Mouse (Mus musculus): ENCODE data around the gene Rps8. TPM values are rescaled to one million over a fixed set of nuclear protein-coding genes. Genes with fewer than 3 reads are reported as not detected.
"Not testable (repeated sequence)": the region's sequence is repeated elsewhere in the genome, so short reads cannot be mapped to it uniquely, and the experiment has no call there.

The Rps8 gene
- 100 to 1,000 TPM; 498 to 543 TPM for total RNA-seq (2021)
- long read RNA-seq, experiment 1, transcript Rps8-201 (6 exons, 860 nt): major isoform, 96 of 106 reads
- long read RNA-seq, experiment 1, partial matches to known transcripts: 8 of 106 reads
- long read RNA-seq, experiment 1, other reads (novel, unspliced or antisense): 1 of 106 reads
- long read RNA-seq, experiment 2, transcript Rps8-201 (6 exons, 860 nt): major isoform, 96 of 117 reads
- long read RNA-seq, experiment 2, partial matches to known transcripts: 18 of 117 reads
- long read RNA-seq, experiment 2, other reads (novel, unspliced or antisense): 1 of 117 reads

- peak; percentile 87 for DNase-seq (ENCODE audit: low spot score)
Measured at GRCm38 (mm10) chr4:117155792-117156355, at the start of gene Rps8. Gene Rps8 (minus strand): TSS chr4:117156243.

GRCm38 (mm10) chr4:117202992-117203354 lies 46.9 kb upstream of the Rps8 start:
- DNase-seq (ENCODE audit: low spot score): no peak

- DNase-seq (ENCODE audit: low spot score): peak; percentile 34
Measured at GRCm38 (mm10) chr4:117202046-117202991, 46.3 kb upstream of the Rps8 start.

- DNase-seq (ENCODE audit: low spot score): no peak
Measured at GRCm38 (mm10) chr4:117191804-117192203, 35.8 kb upstream of the Rps8 start.

GRCm38 (mm10) chr4:117190660-117191059 lies 34.6 kb upstream of the Rps8 start:
- DNase-seq (ENCODE audit: low spot score): peak; percentile 15

GRCm38 (mm10) chr4:117189856-117190543 lies 34.0 kb upstream of the Rps8 start:
- peak; percentile 59 for DNase-seq (ENCODE audit: low spot score)

- DNase-seq (ENCODE audit: low spot score): peak; percentile 88
Measured at GRCm38 (mm10) chr4:117189382-117189855, 33.4 kb upstream of the Rps8 start.

GRCm38 (mm10) chr4:117188969-117189368 lies 32.9 kb upstream of the Rps8 start:
- no peak for DNase-seq (ENCODE audit: low spot score)

- DNase-seq (ENCODE audit: low spot score): not testable (repeated sequence)
Measured at GRCm38 (mm10) chr4:117182759-117183096, 26.7 kb upstream of the Rps8 start.

- DNase-seq (ENCODE audit: low spot score): peak; percentile 93
Measured at GRCm38 (mm10) chr4:117181863-117182758, 26.1 kb upstream of the Rps8 start, which contains the start of gene Kif2c. Gene Kif2c (minus strand): TSS chr4:117182639.

GRCm38 (mm10) chr4:117169936-117170335 lies 13.9 kb upstream of the Rps8 start:
- no peak for DNase-seq (ENCODE audit: low spot score)

GRCm38 (mm10) chr4:117161183-117161582 lies 5.1 kb upstream of the Rps8 start:
- no peak for DNase-seq (ENCODE audit: low spot score)

GRCm38 (mm10) chr4:117159666-117160065 lies 3.6 kb upstream of the Rps8 start:
- no peak for DNase-seq (ENCODE audit: low spot score)

- no peak for DNase-seq (ENCODE audit: low spot score)
Measured at GRCm38 (mm10) chr4:117156372-117156771, 329 bp upstream of the Rps8 start.

- no peak for DNase-seq (ENCODE audit: low spot score)
Measured at GRCm38 (mm10) chr4:117155020-117155791, 837 bp downstream of the Rps8 start.

GRCm38 (mm10) chr4:117152714-117153113 lies 3.3 kb downstream of the Rps8 start:
- DNase-seq (ENCODE audit: low spot score): no peak

- no peak for DNase-seq (ENCODE audit: low spot score)
Measured at GRCm38 (mm10) chr4:117151416-117151815, 4.6 kb downstream of the Rps8 start.

- no peak for DNase-seq (ENCODE audit: low spot score)
Measured at GRCm38 (mm10) chr4:117150212-117150733, 5.8 kb downstream of the Rps8 start.

All from gastrocnemius, adult 18-20 months (tissue).